Mouse (Mus musculus): ENCODE measurements around the gene Pcdh10.

DNA sequence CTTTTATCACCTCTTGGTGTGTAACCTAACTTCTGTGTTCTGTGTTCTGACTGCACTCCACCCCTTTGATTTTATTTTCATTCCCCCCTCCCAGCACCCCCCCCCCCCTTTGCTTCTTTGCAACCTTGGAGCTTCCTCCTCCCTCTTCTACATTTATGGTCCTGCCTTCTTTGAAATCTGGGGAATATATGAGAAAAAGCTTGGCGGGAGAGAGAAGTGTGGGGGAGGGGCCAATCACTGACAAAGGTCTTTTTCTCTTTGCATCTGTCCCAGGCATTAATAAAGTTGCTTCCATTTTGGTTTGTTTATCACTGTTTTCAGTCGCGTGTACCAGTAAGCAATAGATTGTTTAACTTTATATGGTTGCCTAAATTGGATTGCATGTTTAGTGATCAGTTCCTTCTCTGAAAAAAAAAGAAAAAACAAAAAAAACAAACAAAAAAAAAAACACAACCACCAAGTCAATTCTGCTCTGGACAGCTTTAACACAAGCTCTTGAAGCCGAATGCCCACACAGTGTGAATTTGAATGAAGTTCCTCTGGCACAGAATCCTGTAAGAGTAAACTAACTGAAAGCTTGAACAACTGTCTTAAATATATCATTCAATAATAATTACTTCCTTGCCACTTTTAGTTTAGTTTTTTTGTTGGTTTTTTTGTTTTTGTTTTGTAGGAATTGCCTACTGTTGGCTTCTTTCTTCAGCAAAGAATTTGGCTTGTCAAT is 4.0 kb downstream of the Pcdh10 start:
- no peak for TF ChIP-seq CTCF (IDR thresholded peaks at IDR 0.05; ENCODE audit: borderline replicate concordance, extremely low read depth, insufficient read depth, insufficient read length)
- TF ChIP-seq POLR2A (IDR thresholded peaks at IDR 0.05; ENCODE audit: borderline replicate concordance, extremely low read depth, insufficient read depth, insufficient read length, poor library complexity, severe bottlenecking), result no peak
